Mouse (Mus musculus): ENCODE data around the gene Tlr9. TPM values are rescaled to one million over a fixed set of nuclear protein-coding genes. Genes with fewer than 3 reads are reported as not detected.

The Tlr9 gene
- total RNA-seq, 2 experiments from 2014 or later, result not detected

DNA sequence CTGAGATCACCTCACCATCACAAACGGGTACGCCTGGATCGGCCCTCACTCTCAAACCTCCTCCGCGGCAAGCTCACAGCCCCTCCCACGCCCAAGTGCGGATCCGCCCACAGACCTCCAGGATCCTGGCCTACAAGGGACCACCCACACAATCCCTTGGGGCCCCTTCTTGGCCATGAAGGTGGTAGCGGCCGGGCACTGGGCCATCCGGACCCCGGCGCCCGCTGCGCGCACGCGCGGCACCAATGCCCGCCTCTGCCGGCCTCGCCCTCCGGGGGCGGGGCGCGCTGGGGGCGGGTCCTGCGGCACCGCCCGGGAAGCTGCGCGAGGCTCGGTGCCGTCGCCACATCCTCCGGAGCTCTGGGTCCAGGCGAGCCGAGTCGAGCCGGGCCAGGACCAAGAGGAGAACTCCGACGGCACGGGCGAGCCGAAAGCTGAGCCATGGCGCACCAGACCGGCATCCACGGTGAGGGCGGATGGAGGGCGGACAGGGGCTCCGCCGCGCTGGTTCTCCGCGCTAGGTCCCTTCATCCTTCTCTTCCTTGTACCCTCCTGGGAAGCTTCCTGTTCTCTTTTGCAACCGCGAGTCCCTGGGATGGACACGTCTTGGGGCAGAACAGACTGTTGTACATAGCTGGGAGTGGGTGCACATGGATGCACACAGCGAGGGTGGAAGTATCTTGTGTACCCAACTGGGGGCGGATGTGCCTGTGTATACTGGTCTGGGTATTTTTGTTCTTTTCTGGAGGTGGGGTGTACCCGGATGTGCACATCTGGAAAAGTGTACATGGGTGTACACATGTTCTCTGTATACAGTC, 19.4 kb upstream of the Tlr9 start, which contains the start of gene Twf2:
Gene Twf2, plus strand, starts transcription at position 290 of the 818 bp plus-strand sequence.
- ATAC-seq (replicated peaks; ENCODE audit: low FRiP score, low TSS enrichment, poor library complexity, severe bottlenecking), result peak; percentile 77

- no peak for ATAC-seq (replicated peaks; ENCODE audit: low FRiP score, low TSS enrichment, poor library complexity, severe bottlenecking)
Observed at GRCm38 (mm10) chr9:106203990-106204851, 18.2 kb upstream of the Tlr9 start.

GRCm38 (mm10) chr9:106205713-106206290, 16.6 kb upstream of the Tlr9 start:
- ATAC-seq (replicated peaks; ENCODE audit: low FRiP score, low TSS enrichment, poor library complexity, severe bottlenecking), result no peak

DNA sequence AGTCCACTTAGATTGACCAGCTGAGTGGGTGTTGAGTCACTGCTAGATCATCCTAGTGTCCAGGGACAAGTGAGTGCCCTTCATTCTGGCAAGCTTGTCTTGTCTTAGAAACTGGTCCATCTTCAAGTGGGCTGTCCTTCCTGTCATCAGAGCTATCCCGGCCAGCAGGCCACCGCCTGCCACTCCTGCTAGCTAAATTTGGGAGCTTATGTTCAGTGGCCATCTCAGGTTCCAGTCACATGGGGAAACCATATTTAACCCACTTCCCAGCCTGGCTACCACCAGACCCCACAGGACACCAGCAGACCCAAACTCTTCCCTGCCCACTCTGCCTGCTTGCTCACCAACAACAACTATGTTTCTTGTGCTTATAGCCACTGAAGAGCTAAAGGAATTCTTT, 15.9 kb upstream of the Tlr9 start:
- no peak for ATAC-seq (replicated peaks; ENCODE audit: low FRiP score, low TSS enrichment, poor library complexity, severe bottlenecking)

- ATAC-seq (replicated peaks; ENCODE audit: low FRiP score, low TSS enrichment, poor library complexity, severe bottlenecking), result no peak
Observed at GRCm38 (mm10) chr9:106208181-106208580, 14.2 kb upstream of the Tlr9 start.

GRCm38 (mm10) chr9:106209954-106210353, 12.4 kb upstream of the Tlr9 start:
- no peak for ATAC-seq (replicated peaks; ENCODE audit: low FRiP score, low TSS enrichment, poor library complexity, severe bottlenecking)

GRCm38 (mm10) chr9:106210853-106211609, 11.4 kb upstream of the Tlr9 start:
- no peak for ATAC-seq (replicated peaks; ENCODE audit: low FRiP score, low TSS enrichment, poor library complexity, severe bottlenecking)

DNA sequence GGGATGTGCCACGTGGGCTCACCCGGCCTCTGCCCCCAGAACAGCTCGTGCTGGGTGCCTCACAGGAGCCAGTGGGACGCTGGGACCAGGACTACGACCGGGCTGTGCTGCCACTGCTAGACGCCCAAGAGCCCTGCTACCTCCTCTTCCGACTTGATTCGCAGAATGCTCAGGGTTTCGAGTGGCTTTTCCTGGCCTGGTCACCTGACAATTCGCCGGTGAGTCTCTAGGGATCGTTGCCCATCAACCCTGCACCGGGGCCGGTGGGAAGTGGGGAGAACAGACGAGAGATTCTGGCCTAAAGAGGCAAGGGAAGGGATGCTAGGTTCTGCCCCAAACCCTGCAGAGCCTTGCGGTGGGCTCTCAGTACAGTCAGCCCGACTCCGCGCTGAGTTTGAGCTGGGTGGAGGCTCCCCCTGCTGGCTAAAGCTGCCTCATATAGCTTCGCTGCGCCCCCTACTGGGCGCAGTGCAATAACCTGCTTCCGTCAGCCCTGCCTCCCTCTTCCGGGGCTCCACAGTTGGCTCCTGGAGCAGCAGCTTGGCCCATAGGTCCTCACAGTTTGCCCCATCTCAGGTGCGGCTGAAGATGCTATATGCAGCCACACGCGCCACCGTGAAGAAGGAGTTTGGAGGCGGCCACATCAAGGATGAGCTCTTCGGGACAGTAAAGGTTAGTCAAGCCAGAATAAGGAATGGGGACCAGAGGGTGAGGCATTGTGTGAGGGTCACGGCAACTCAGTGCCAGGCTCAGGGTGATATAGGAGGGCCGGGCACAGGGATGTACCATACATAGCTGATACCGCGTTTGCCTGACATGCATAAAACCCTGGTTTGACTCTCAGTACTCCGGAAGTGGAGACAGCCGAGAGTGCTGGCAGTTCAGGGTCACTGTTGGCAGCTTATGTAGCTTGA, 10.5 kb upstream of the Tlr9 start:
- ATAC-seq (replicated peaks; ENCODE audit: low FRiP score, low TSS enrichment, poor library complexity, severe bottlenecking), result peak; percentile 93

DNA sequence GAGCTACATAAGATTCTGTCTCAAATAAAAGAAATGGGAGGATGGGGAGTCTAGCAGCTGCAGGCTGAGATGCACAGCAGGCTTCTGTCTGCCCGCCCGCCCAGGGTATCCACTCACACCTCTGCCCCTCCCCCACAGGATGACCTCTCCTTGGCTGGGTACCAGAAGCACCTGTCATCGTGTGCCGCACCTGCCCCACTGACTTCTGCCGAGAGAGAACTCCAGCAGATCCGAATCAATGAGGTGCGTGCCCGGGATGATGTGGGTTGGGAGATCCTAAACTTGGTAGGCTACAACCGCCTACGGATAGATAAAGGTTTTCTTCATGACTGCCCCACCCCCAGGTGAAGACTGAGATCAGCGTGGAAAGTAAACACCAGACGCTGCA, 9.8 kb upstream of the Tlr9 start:
- ATAC-seq (replicated peaks; ENCODE audit: low FRiP score, low TSS enrichment, poor library complexity, severe bottlenecking), result no peak

- no peak for ATAC-seq (replicated peaks; ENCODE audit: low FRiP score, low TSS enrichment, poor library complexity, severe bottlenecking)
Observed at GRCm38 (mm10) chr9:106215341-106216125, 6.9 kb upstream of the Tlr9 start.

- no peak for ATAC-seq (replicated peaks; ENCODE audit: low FRiP score, low TSS enrichment, poor library complexity, severe bottlenecking)
Observed at GRCm38 (mm10) chr9:106216971-106217370, 5.4 kb upstream of the Tlr9 start.

DNA sequence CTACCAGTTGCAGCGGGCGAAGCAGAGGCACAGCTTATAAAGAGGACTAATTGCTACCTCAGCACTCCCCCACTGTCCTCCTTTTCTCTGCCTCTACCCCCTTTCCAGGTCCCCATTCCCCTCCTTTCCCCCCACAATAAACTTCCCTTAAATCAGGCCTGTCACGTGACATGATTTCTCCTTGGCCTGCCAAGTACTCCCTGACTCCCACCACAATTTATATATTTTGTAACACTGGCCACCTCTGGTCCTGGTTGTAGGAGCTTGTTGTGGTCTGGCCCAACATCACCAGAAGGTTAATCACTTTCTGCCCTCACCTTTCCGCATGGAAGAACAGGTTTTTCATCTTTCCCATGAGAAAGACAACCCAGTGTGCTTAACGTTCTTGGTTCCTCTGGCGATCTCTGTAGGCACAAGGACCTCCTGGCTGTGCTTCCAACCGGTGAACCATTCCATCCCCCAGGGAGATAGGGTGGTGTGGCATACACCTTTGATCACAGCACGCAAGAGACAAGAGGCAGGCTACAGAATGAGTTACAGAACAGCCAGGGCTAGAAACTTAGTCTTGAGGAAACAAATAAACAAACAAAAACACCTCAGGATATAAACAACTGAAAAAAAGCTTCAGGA, 1.4 kb upstream of the Tlr9 start:
- ATAC-seq (replicated peaks; ENCODE audit: low FRiP score, low TSS enrichment, poor library complexity, severe bottlenecking), result no peak

GRCm38 (mm10) chr9:106222994-106223393, 596 bp downstream of the Tlr9 start:
- no peak for ATAC-seq (replicated peaks; ENCODE audit: low FRiP score, low TSS enrichment, poor library complexity, severe bottlenecking)

- ATAC-seq (replicated peaks; ENCODE audit: low FRiP score, low TSS enrichment, poor library complexity, severe bottlenecking), result no peak
Observed at GRCm38 (mm10) chr9:106225469-106226150, 3.2 kb downstream of the Tlr9 start.

GRCm38 (mm10) chr9:106226151-106226682, 3.8 kb downstream of the Tlr9 start:
- peak; percentile 72 for ATAC-seq (replicated peaks; ENCODE audit: low FRiP score, low TSS enrichment, poor library complexity, severe bottlenecking)

GRCm38 (mm10) chr9:106227790-106228429, 5.5 kb downstream of the Tlr9 start:
- peak; percentile 57 for ATAC-seq (replicated peaks; ENCODE audit: low FRiP score, low TSS enrichment, poor library complexity, severe bottlenecking)
